Mouse (Mus musculus) myocyte (in vitro differentiated cells): ENCODE measurements around the gene H2-T24.
"Not testable (repeated sequence)": the region's sequence is repeated elsewhere in the genome, so short reads cannot be mapped to it uniquely, and the experiment has no call there.

ENCODE experiments used
- CEBPB ChIP-seq: IDR thresholded peaks from 2 replicates; pipeline ENCODE4 v1.6.1; 2011; ENCODE audit warnings: mild to moderate bottlenecking, moderate library complexity; ENCODE audit not compliant: poor library complexity, insufficient read depth, severe bottlenecking
- E2F4 ChIP-seq: IDR thresholded peaks from one replicate; pipeline ENCODE4 v1.6.1; 2011; ENCODE audit warnings: mild to moderate bottlenecking, control low read depth, moderate library complexity; ENCODE audit not compliant: insufficient read depth
- MAX ChIP-seq: IDR thresholded peaks from one replicate; pipeline ENCODE4 v1.6.1; 2011; ENCODE audit warnings: low read depth, mild to moderate bottlenecking, control low read depth
- MYOD1 ChIP-seq, 3 experiments: IDR thresholded peaks; one replicate each; pipeline ENCODE4 v1.6.1; 2011; ENCODE audit warnings: control low read depth in 2 of 3, low read depth in 2 of 3, mild to moderate bottlenecking in 2 of 3, moderate library complexity in 1 of 3; ENCODE audit not compliant: insufficient read length in 2 of 3, control insufficient read depth in 1 of 3
- MYOG ChIP-seq, 3 experiments: IDR thresholded peaks; one replicate each; pipeline ENCODE4 v1.6.1; 2011; ENCODE audit warnings: control low read depth in 2 of 3, low read depth in 2 of 3, mild to moderate bottlenecking in 2 of 3; ENCODE audit not compliant: insufficient read length in 2 of 3, control insufficient read depth in 1 of 3, insufficient read depth in 1 of 3
- POLR2A ChIP-seq: IDR thresholded peaks from one replicate; pipeline ENCODE4 v1.6.1; 2011; ENCODE audit warnings: low read depth, mild to moderate bottlenecking, control low read depth, moderate library complexity; ENCODE audit not compliant: insufficient read length
- POLR2AphosphoS2 ChIP-seq: IDR thresholded peaks from one replicate; pipeline ENCODE4 v1.6.1; 2011; ENCODE audit warnings: low read depth, control low read depth; ENCODE audit not compliant: insufficient read length
- SRF ChIP-seq: IDR thresholded peaks from one replicate; pipeline ENCODE4 v1.6.1; 2011; ENCODE audit warnings: low read depth; ENCODE audit not compliant: control insufficient read depth, insufficient read length
- TCF12 ChIP-seq: IDR thresholded peaks from one replicate; pipeline ENCODE4 v1.6.1; 2011; ENCODE audit warnings: mild to moderate bottlenecking, control low read depth; ENCODE audit not compliant: poor library complexity, insufficient read depth, severe bottlenecking
- TCF3 ChIP-seq: IDR thresholded peaks from one replicate; pipeline ENCODE4 v1.6.1; 2011; ENCODE audit warnings: low read depth, control low read depth; ENCODE audit not compliant: insufficient read length
- USF1 ChIP-seq: IDR thresholded peaks from one replicate; pipeline ENCODE4 v1.6.1; 2011; ENCODE audit warnings: low read depth, mild to moderate bottlenecking, control low read depth, moderate library complexity

DNA sequence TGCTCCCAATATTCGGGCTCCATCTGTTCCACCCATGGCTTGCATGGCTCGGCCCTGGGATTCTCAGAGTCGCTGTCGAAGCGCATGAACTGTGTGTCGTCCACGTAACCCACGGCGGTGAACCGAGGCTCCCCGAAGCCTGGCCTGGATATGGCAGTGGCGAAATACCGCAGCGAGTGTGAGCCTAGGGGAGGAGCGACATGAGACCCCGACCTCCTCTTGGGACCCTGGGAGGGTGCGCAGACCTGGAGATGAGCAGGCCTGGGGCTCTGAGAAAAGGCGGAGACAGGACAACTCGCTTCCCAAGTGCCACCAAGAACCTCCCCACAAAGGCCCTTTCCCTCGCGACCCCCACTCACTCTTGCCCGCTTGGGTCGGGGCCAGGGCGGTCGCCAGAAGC lies 37.6 kb upstream of the H2-T24 start:
- TF ChIP-seq POLR2A; CEBPB; MYOG (IDR thresholded peaks at IDR 0.05; ENCODE audit: control insufficient read depth in 1 of 3, insufficient read depth in 1 of 3, insufficient read length in 2 of 3, low read depth in 2 of 3); MAX; MYOD1 (IDR thresholded peaks at IDR 0.05; ENCODE audit: control insufficient read depth in 1 of 3, insufficient read length in 2 of 3, low read depth in 2 of 3); POLR2AphosphoS2; E2F4; TCF3; USF1; SRF; TCF12: not testable (repeated sequence)
